Mouse (Mus musculus): ENCODE measurements around the gene Npr3. TPM values are rescaled to one million over a fixed set of nuclear protein-coding genes. Genes with fewer than 3 reads are reported as not detected.

The Npr3 gene
- total RNA-seq, 2 experiments from 2014 or later: 10.4 to 12.2 TPM

DNA sequence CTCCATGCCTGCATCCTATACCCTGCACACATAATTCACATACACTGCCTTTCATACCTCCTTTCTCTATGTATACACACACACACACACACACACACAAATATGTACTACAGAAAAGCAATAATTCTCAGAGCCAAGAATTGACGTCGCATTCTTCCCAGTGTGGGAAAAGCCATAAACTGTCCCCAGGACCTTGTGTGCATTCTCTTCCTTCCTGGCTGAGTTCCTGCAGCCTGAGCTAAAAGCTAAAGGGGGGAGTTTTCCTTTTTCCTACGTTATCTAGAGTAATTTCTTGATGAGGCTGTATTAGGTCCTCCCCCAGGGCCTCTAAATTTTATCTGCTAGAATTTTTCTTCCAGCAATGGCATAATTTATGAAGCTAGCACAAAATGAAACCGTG lies 103.5 kb downstream of the Npr3 start:
- no peak for DNase-seq (ENCODE audit: extremely low spot score in 1 of 2, low spot score in 2 of 2)
- intact Hi-C loops (cut with DNase I): no loop called here

DNA sequence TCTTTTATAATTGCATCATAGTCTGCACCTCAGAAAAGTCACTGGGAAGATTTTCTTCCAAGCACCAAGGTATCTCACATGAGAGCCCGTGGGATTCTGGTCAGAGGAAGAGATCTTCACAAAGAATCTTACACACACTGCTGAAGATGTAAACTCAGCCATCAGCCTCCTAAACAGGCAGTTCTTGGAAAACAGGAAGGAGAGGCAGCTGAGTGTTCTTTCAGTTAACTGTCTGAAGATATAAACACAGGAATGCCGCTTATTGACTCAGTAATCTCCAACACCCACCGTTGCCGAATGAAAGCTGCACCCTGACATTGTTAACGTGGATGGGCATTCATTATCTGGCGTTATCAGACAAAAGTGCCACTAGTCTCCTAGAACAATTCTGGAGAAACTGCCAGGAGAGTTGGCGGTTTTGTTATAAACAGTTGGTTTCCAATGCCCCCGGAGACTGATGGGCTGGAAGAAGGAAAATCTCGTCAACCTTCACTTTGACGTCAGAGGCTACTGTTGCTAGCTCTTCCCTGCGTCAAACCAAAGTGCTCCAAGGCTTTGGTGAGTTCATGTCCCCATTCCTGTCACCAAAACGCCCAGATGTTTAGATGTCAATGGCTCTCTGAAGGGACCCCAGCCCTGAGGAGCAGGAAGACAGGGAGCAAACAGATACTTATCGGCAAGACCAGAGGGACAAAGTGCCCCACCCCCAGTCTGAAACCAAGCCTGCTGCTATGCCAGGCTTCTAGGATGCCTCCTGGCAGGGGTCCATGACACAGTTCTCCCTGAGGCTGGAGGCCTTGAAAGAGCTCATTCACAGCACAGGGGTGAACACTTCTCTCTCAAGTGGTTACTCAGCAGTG lies 105.0 kb downstream of the Npr3 start:
- intact Hi-C loops (cut with DNase I): no loop called here
- DNase-seq (ENCODE audit: extremely low spot score in 1 of 2, low spot score in 2 of 2): peak; percentile 11 to 72

DNA sequence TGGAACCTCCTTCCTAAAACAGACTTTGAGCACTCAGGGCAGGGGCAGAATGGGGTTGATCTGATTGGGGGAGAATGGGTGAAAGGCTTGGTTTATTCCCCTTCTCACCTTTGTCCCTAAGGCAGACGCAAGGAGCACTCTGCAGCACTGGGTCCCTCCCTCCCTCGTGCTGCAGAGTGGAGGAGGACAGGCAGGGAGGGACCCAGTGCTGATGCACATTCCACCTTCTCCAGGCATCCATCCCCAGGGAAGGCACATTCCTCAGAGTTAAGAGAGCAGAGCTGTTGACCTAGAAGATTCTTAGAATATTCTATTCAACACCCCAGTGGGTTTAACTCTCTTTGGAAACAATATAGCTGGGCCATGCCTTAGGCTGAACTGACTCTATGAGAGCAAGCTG lies 112.5 kb downstream of the Npr3 start:
- DNase-seq (ENCODE audit: extremely low spot score in 1 of 2, low spot score in 2 of 2): no peak
- intact Hi-C loops (cut with DNase I): no loop called here

Other genes starting within 250 kb of the Npr3 start
- 100 to 1,000 TPM; 308 to 324 TPM for gene Sub1, start 89.7 kb upstream of the Npr3 start, total RNA-seq (2021)
- gene Zfr, start 210.5 kb upstream of the Npr3 start, total RNA-seq (2021): 100 to 1,000 TPM; 289 to 298 TPM

Measured in left cerebral cortex, postnatal 10 days (tissue).